Mouse (Mus musculus): ENCODE measurements around the gene Psmg4. TPM values are rescaled to one million over a fixed set of nuclear protein-coding genes. Genes with fewer than 3 reads are reported as not detected.
A peak's percentile ranks its signal among the peaks of the same experiment; 100 is the strongest.

Psmg4 gene
- total and polyA plus RNA-seq, 2 experiments from 2014 or later = 87.7 to 99.5 TPM

DNA sequence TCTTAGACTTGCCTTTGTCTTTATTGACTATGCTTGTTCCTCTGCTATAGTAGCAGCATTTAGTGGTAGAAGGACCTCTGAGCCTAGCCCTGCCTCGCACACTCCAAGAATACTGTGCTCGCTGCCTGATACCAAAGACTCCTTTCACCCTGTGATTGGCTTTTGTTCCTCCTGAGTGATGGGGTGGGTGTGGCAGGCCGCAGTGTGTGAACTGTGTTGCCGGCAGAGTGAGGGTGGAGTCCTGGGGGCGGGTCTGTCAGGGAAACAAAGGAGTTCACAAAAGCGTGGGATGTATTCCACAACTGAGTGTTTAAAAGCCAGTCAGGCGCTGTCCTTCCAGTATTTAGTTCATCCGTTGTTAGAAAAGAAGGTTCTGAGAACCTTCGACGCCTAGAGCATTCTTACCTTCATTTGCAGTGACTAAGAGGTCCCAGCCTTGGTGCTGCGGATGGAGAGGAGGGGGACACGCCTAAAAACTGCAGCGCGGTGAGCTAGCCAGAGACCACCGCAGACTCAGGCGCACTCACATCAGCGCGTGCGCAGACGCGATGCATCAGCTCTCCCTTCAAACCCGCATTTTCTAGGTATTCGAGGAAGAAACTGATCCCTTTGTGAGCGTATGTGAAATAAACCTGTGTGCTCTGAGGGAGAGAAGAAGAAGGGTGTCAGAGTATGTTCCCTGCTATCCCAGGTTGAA, 31.6 kb upstream of the Psmg4 start:
- TF ChIP-seq CTCF (IDR thresholded peaks at IDR 0.05) = no peak
- under 1% methylated on average over 24 of the region's 24 CpGs for WGBS
- DNase-seq (ENCODE audit: low spot score) = peak; percentile 91

DNA sequence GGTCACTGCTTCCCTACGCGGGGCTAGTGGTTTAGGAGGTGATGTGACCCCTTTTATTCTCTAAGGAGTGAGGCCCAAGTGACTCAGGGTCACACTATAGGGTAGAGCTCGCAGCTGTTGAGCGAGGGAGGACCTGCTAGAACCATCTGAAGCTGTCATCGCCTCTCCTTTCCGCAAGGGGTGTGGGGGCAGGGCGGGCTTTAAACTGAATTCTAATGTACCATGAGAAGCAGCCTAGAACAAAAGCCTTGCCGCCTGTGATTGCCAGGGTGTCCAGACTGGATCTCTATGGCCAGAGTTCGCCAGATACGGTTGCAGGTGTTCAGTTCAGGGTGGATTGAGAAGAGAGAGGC, 31.1 kb upstream of the Psmg4 start:
- Histone ChIP-seq H3K4me1 (ENCODE audit: insufficient read depth, low read length) (peaks cover 10% of the 10 kb centered on the region; the same call in 1 of the 2 replicates), H3K27ac (ENCODE audit: low read depth, low read length) (peak overlapping the region; percentile 100), H3K4me3 (ENCODE audit: low read depth, low read length) (peak overlapping the region; percentile 69), H3K9me3 (ENCODE audit: low read length) (no peaks in the 10 kb centered on the region), H3K36me3 (ENCODE audit: insufficient read depth, low read length) (0 out of 2 replicates have a peak, but pooled peaks cover 3% of the 10 kb centered on the region), H3K9ac (replicated peaks; ENCODE audit: low read length, poor library complexity, severe bottlenecking) (peak overlapping the region; percentile 92), H3K4me2 (ENCODE audit: low read depth, low read length, poor library complexity, severe bottlenecking) (peak overlapping the region; percentile 86), H3K27me3 (ENCODE audit: insufficient read depth, low read length) (no peaks in the 10 kb centered on the region)
- WGBS = 1% methylated on average over 10 of the region's 10 CpGs
- peak; percentile 42 for ATAC-seq (ENCODE audit: low FRiP score)
- peak; percentile 92 for DNase-seq (ENCODE audit: low spot score)
- TF ChIP-seq CTCF (IDR thresholded peaks at IDR 0.05) = peak; percentile 59

More for the DNA sequence above, 31.6 kb upstream of the Psmg4 start:
- Histone ChIP-seq H3K9me3 (ENCODE audit: low read length) (no peaks in the 10 kb centered on the region), H3K27ac (ENCODE audit: low read depth, low read length) (peak overlapping the region; percentile 100), H3K4me3 (ENCODE audit: low read depth, low read length) (peak overlapping the region; percentile 69), H3K4me2 (ENCODE audit: low read depth, low read length, poor library complexity, severe bottlenecking) (peak overlapping the region; percentile 86), H3K4me1 (ENCODE audit: insufficient read depth, low read length) (peaks cover 8% of the 10 kb centered on the region; the same call in 1 of the 2 replicates), H3K27me3 (ENCODE audit: insufficient read depth, low read length) (no peaks in the 10 kb centered on the region), H3K36me3 (ENCODE audit: insufficient read depth, low read length) (0 out of 2 replicates have a peak, but pooled peaks cover 6% of the 10 kb centered on the region), H3K9ac (replicated peaks; ENCODE audit: low read length, poor library complexity, severe bottlenecking) (peak overlapping the region; percentile 92)
- ATAC-seq (ENCODE audit: low FRiP score) = peak; percentile 71

DNA sequence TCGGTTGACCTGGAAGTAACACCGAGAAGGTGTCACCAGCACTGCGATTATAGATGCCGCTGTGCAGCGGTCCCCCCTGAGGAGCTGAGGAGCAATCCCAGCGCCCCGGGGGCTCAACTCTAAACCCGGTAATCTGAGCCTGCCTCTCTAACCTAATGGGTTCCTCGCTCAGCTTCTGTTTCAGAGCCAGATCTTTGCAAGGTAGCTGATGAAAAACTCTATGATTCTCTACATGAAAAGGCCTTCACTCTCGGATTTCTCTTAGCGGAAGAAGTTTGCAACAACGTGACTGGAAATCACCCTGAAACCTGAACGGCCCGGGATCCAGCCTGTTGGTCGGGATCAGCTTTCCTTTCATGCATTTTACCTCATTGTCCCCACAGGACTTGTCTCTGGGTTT, 30.5 kb upstream of the Psmg4 start:
- no peak for DNase-seq (ENCODE audit: low spot score)
- no peak for TF ChIP-seq CTCF (IDR thresholded peaks at IDR 0.05)
- peak overlapping the region; percentile 69 for H3K4me3 ChIP-seq (ENCODE audit: low read depth, low read length)
- H3K9me3 ChIP-seq (ENCODE audit: low read length) = no peaks in the 10 kb centered on the region
- peak overlapping the region; percentile 100 for H3K27ac ChIP-seq (ENCODE audit: low read depth, low read length)
- peaks cover 11% of the 10 kb centered on the region; the same call in 1 of the 2 replicates for H3K4me1 ChIP-seq (ENCODE audit: insufficient read depth, low read length)
- no peaks in the 10 kb centered on the region for H3K27me3 ChIP-seq (ENCODE audit: insufficient read depth, low read length)
- WGBS = under 1% methylated on average over 15 of the region's 15 CpGs
- peak overlapping the region; percentile 92 for H3K9ac ChIP-seq (replicated peaks; ENCODE audit: low read length, poor library complexity, severe bottlenecking)
- ATAC-seq (ENCODE audit: low FRiP score) = no peak
- peak overlapping the region; percentile 86 for H3K4me2 ChIP-seq (ENCODE audit: low read depth, low read length, poor library complexity, severe bottlenecking)
- 0 out of 2 replicates have a peak, but pooled peaks cover 3% of the 10 kb centered on the region for H3K36me3 ChIP-seq (ENCODE audit: insufficient read depth, low read length)

DNA sequence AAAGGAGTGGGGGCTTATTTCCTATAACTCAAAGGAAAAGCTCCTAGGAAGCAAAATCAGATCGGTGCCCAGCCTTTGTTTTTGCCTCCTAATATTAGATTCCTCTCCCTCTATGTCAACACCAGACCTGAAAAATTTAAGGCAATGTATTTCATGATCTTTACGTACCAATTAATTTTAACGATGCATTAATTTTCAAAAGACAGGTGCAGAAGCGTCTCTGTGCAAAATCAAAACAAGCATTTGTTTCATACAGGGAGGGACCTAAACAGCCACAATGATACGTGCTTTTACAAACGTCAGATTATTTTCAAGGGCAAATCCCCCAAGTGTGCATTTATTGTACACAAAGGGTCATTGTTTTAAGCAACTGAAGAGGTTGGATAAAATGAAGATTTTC, 29.9 kb upstream of the Psmg4 start:
- no peaks in the 10 kb centered on the region for H3K9me3 ChIP-seq (ENCODE audit: low read length)
- peak overlapping the region; percentile 86 for H3K4me2 ChIP-seq (ENCODE audit: low read depth, low read length, poor library complexity, severe bottlenecking)
- peak overlapping the region; percentile 100 for H3K27ac ChIP-seq (ENCODE audit: low read depth, low read length)
- H3K27me3 ChIP-seq (ENCODE audit: insufficient read depth, low read length) = no peaks in the 10 kb centered on the region
- no peak for TF ChIP-seq CTCF (IDR thresholded peaks at IDR 0.05)
- H3K4me3 ChIP-seq (ENCODE audit: low read depth, low read length) = peak overlapping the region; percentile 69
- H3K4me1 ChIP-seq (ENCODE audit: insufficient read depth, low read length) = peaks cover 11% of the 10 kb centered on the region; the same call in 1 of the 2 replicates
- H3K9ac ChIP-seq (replicated peaks; ENCODE audit: low read length, poor library complexity, severe bottlenecking) = peak overlapping the region; percentile 92
- 0 out of 2 replicates have a peak, but pooled peaks cover 3% of the 10 kb centered on the region for H3K36me3 ChIP-seq (ENCODE audit: insufficient read depth, low read length)
- no peak for ATAC-seq (ENCODE audit: low FRiP score)
- DNase-seq (ENCODE audit: low spot score) = no peak
- WGBS = 5% methylated on average over 6 of the region's 6 CpGs

DNA sequence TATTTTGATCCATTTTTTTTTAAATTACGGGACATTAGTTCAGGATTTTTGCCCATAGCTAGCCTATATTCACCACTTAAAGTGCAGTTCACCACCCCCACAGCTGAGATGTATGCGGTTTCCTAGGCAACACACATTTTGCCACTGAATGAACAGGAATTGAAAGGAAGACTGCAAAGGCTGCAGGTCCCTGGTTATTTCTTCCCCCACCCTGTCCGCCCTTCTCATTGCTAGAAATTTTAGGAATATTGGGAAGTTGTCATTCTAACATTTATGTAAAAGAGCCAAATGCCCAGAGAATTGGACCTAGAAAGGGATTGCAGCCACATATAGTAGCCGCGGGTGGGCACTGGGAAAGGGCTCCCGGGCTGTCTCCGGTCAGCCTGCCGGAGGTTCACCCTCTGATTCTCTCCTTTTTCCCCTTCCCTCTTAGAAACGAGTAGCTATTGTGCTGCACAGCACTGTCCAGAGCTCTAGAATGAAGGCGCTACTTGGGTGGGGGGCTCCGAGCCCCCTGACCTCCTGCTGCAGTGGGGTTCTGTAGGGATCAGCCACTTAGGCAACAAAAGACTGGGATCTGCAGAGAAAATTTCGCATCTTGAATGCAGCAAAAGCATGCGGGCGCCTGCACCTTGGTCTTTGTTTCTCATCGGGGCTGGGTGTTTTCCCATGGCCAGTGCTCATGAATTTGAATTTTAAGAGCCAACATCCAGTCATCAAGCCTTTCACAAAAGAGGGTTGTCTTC, 29.3 kb upstream of the Psmg4 start:
- 4% methylated on average over 15 of the region's 15 CpGs for WGBS
- H3K4me1 ChIP-seq (ENCODE audit: insufficient read depth, low read length) = peaks cover 11% of the 10 kb centered on the region; the same call in 1 of the 2 replicates
- peak; percentile 79 for DNase-seq (ENCODE audit: low spot score)
- H3K4me3 ChIP-seq (ENCODE audit: low read depth, low read length) = peak overlapping the region; percentile 69
- TF ChIP-seq CTCF (IDR thresholded peaks at IDR 0.05) = no peak
- no peaks in the 10 kb centered on the region for H3K27me3 ChIP-seq (ENCODE audit: insufficient read depth, low read length)
- H3K36me3 ChIP-seq (ENCODE audit: insufficient read depth, low read length) = 0 out of 2 replicates have a peak, but pooled peaks cover 3% of the 10 kb centered on the region
- peak overlapping the region; percentile 86 for H3K4me2 ChIP-seq (ENCODE audit: low read depth, low read length, poor library complexity, severe bottlenecking)
- H3K27ac ChIP-seq (ENCODE audit: low read depth, low read length) = peak overlapping the region; percentile 100
- no peak for ATAC-seq (ENCODE audit: low FRiP score)
- no peaks in the 10 kb centered on the region for H3K9me3 ChIP-seq (ENCODE audit: low read length)
- H3K9ac ChIP-seq (replicated peaks; ENCODE audit: low read length, poor library complexity, severe bottlenecking) = peak overlapping the region; percentile 92
